Mouse (Mus musculus): ENCODE data around the gene Lrmda. TPM values are rescaled to one million over a fixed set of nuclear protein-coding genes. Genes with fewer than 3 reads are reported as not detected.

The Lrmda gene
- polyA plus RNA-seq, 1 experiment from 2014 or later: 0.94 TPM

DNA sequence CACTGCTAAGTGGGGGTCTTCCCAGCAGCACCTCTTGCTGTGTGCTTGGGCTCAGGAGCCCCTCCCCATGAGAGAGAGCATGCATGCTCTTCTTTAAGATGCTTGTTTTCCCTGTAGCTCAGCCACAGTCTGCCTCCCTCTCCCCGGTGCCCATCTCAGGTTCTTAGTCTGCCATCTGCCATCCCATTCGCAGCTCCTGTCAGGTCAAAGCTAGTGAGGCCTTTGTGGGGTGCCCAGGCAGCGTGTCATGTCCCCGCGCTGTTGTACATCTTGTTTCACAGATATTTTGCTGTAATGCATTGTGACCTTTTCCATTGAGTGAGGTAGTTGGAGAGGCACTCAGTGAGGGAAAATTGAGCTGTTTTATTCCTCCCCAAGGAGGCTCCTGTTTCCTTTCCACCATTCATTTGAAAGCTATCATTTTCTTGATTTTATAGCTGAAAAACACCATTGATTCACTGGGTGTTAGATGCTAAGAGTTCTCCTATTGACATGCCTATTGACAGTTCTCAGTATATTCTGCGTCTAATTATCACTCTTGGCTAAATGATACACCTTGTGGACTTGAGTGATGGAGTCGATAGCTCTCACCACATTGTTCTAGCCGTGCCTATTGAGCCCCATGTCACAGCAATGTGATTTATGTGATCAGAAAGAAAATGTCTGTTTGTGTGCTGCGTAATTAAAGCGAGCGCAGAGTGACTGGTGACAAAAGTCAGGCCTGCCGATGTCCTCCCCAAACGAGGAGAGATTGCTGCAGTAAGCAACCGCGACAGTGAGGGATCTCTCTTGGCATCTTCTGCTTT, 335.5 kb downstream of the Lrmda start:
- H3K9ac ChIP-seq (ENCODE audit: low read length): no peak overlapping the region

DNA sequence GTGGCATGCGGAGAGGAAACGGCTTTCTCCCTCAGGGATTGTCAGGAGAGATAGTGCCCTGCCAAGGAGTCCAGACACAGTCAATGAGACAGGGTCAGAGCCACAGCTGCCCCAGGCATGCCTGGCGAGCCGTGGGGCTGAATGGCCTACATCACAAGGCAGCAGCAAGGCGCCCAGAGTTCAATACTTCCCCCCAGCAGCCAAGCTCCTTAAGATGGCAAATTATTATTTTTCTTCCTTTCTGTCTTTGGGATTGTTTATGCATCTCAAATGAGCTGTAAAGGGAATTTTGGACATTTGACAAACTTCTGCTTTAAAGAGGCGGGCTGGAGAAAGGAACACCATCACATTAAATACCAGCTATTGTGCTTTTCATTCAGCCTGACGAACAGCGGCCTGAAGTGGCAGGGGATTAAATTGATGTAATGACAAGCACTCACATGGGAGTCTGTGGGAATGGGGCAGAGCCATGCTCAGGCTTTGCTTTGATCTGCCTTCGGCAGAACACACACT, 338.5 kb downstream of the Lrmda start:
- no peaks in the 10 kb centered on the region for H3K9me3 ChIP-seq (replicated peaks; ENCODE audit: control insufficient read depth, low read length)
- no peak overlapping the region for H3K27ac ChIP-seq (ENCODE audit: low read length)
- H3K27me3 ChIP-seq (ENCODE audit: control insufficient read depth, insufficient read depth, low read length): no peaks in the 10 kb centered on the region
- 58% methylated on average over 9 of the region's 9 CpGs for WGBS
- no peak overlapping the region for H3K4me2 ChIP-seq (ENCODE audit: low read depth, low read length)
- no peak overlapping the region for H3K4me3 ChIP-seq (replicated peaks; ENCODE audit: low read length)
- peaks cover 3% of the 10 kb centered on the region; the same call in 1 of the 2 replicates for H3K4me1 ChIP-seq (ENCODE audit: control insufficient read depth, insufficient read depth, low read length)
- no peak overlapping the region for H3K9ac ChIP-seq (ENCODE audit: low read length)
- ATAC-seq (ENCODE audit: insufficient read depth, low FRiP score): no peak
- no peaks in the 10 kb centered on the region for H3K36me3 ChIP-seq (ENCODE audit: control insufficient read depth, insufficient read depth, low read length)

More for the DNA sequence above, 335.5 kb downstream of the Lrmda start:
- Histone ChIP-seq H3K4me2 (ENCODE audit: low read depth, low read length) (no peak overlapping the region), H3K9me3 (replicated peaks; ENCODE audit: control insufficient read depth, low read length) (no peaks in the 10 kb centered on the region), H3K4me1 (ENCODE audit: control insufficient read depth, insufficient read depth, low read length) (peaks cover 3% of the 10 kb centered on the region; the same call in 1 of the 2 replicates), H3K36me3 (ENCODE audit: control insufficient read depth, insufficient read depth, low read length) (no peaks in the 10 kb centered on the region), H3K27me3 (ENCODE audit: control insufficient read depth, insufficient read depth, low read length) (no peaks in the 10 kb centered on the region), H3K4me3 (replicated peaks; ENCODE audit: low read length) (no peak overlapping the region), H3K27ac (ENCODE audit: low read length) (no peak overlapping the region)
- no peak for ATAC-seq (ENCODE audit: insufficient read depth, low FRiP score)
- 68% methylated on average over 15 of the region's 15 CpGs for WGBS

DNA sequence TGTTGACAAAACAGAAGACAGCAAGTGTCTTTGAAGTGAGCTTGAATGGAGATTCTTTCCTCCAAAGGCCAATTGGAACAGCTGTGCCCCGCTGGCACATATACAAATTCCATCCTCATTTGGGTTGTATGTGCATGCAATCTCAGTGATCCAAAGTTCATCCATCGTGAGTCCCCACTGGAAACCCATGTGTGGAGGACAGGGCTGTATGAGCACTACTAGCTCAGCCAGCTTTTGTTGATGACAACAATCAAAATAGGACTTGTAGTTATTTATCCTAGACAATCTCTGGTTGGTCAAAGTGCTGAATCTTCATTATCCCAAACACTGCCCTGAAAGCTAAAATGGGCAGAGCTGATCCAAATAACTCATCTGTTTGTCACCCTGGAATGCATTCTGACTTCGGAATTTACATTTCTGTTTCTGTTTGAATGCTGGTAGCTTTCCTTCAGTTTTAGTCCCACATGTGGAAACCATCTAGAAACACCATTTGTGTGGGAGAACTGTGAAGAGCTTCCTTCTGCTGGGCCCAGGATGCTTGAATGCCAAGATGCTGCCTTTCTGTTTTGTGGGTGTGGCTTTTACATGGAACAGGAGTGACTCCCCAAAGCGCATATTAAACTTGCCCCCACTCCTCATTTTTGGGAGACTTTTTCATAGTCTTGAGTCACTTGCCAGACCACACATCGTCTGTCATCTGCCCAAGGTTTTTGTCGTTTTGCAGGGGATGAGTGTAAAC, 344.7 kb downstream of the Lrmda start:
- Histone ChIP-seq H3K27me3 (ENCODE audit: control insufficient read depth, insufficient read depth, low read length) (no peaks in the 10 kb centered on the region), H3K36me3 (ENCODE audit: control insufficient read depth, insufficient read depth, low read length) (no peaks in the 10 kb centered on the region), H3K9me3 (replicated peaks; ENCODE audit: control insufficient read depth, low read length) (no peaks in the 10 kb centered on the region), H3K4me2 (ENCODE audit: low read depth, low read length) (no peak overlapping the region), H3K27ac (ENCODE audit: low read length) (no peak overlapping the region), H3K4me1 (ENCODE audit: control insufficient read depth, insufficient read depth, low read length) (no peaks in the 10 kb centered on the region; the same call in 1 of the 2 replicates), H3K9ac (ENCODE audit: low read length) (no peak overlapping the region), H3K4me3 (replicated peaks; ENCODE audit: low read length) (no peak overlapping the region)
- WGBS: 55% methylated on average over 6 of the region's 6 CpGs
- ATAC-seq (ENCODE audit: insufficient read depth, low FRiP score): no peak

DNA sequence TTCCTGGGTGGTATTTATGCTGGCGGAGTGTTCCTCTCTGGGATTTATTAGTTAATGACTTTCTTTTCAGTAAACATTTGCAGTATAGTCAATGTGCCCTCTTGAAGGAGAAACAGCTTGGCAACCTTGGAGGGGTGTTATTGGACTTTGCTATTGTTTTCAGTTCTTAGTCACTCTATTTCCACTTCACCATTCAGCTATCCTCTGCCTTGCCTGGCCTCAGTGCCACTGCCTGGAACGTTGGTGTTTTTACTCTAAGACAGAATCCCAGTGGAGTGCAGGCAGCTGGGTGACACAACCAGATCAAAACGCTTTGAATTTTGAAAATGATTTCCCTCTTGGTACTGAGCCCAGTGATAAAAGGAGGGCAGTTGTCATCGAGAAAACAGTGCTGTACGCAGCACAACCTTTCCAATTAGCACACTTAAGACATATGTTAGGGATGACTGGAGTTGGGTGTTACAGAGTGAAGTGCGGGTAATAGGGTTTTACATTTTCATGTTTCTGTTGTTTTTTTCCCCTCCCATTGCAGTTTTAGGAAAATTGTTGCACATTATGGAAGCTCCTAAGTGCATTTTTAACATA, 345.4 kb downstream of the Lrmda start:
- no peaks in the 10 kb centered on the region for H3K9me3 ChIP-seq (replicated peaks; ENCODE audit: control insufficient read depth, low read length)
- H3K4me3 ChIP-seq (replicated peaks; ENCODE audit: low read length): no peak overlapping the region
- no peak overlapping the region for H3K4me2 ChIP-seq (ENCODE audit: low read depth, low read length)
- no peak overlapping the region for H3K27ac ChIP-seq (ENCODE audit: low read length)
- no peak for ATAC-seq (ENCODE audit: insufficient read depth, low FRiP score)
- no peaks in the 10 kb centered on the region for H3K27me3 ChIP-seq (ENCODE audit: control insufficient read depth, insufficient read depth, low read length)
- WGBS: 49% methylated on average over 6 of the region's 6 CpGs
- H3K9ac ChIP-seq (ENCODE audit: low read length): no peak overlapping the region
- H3K4me1 ChIP-seq (ENCODE audit: control insufficient read depth, insufficient read depth, low read length): no peaks in the 10 kb centered on the region; the same call in 1 of the 2 replicates
- no peaks in the 10 kb centered on the region for H3K36me3 ChIP-seq (ENCODE audit: control insufficient read depth, insufficient read depth, low read length)

DNA sequence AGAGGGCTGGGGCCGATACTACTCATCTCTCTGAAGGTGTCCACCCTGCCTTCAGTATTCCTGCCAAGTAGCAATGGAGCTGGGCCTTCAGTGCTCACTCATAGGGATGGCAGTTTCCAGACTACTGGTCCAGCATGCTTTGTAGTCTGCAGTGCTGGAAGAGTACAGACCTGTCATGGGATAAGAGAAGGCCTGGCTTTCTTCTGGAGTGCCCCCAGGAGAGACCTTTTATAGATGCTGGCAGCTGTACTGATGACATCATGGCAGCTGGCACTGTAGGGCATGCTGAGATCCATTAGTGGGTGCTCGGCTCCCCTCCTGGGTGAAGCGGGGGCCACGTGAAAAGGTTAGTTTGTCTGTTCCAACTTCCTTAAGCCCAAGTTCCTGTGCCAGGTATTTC, 348.1 kb downstream of the Lrmda start:
- no peak overlapping the region for H3K4me3 ChIP-seq (replicated peaks; ENCODE audit: low read length)
- ATAC-seq (ENCODE audit: insufficient read depth, low FRiP score): no peak
- H3K27me3 ChIP-seq (ENCODE audit: control insufficient read depth, insufficient read depth, low read length): no peaks in the 10 kb centered on the region
- no peaks in the 10 kb centered on the region for H3K9me3 ChIP-seq (replicated peaks; ENCODE audit: control insufficient read depth, low read length)
- H3K27ac ChIP-seq (ENCODE audit: low read length): no peak overlapping the region
- 72% methylated on average over 4 of the region's 4 CpGs for WGBS
- H3K9ac ChIP-seq (ENCODE audit: low read length): no peak overlapping the region
- no peaks in the 10 kb centered on the region for H3K36me3 ChIP-seq (ENCODE audit: control insufficient read depth, insufficient read depth, low read length)
- H3K4me1 ChIP-seq (ENCODE audit: control insufficient read depth, insufficient read depth, low read length): peaks cover 6% of the 10 kb centered on the region
- H3K4me2 ChIP-seq (ENCODE audit: low read depth, low read length): no peak overlapping the region

DNA sequence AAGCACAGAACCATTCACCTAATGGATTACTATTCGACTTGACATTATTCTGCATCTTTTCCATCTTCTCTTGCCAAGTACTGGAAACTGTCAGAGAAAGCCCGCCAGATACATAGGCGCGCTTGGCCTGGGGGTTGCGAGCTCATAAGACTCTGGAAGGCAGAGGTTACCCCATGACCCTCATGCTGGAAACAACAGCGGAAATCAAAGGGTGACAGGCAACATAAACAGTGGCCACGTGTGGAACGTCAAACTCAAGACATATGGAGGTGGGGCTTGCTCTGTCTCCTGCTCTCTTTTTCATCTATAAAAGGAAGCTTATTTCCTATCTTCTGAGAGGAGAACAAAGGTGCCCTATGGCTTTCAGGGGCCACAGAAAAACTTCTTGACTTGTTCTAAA, 351.6 kb downstream of the Lrmda start:
- H3K4me2 ChIP-seq (ENCODE audit: low read depth, low read length): no peak overlapping the region
- peak overlapping the region; percentile 28; the same call in 1 of the 2 replicates for H3K27ac ChIP-seq (ENCODE audit: low read length)
- H3K9me3 ChIP-seq (replicated peaks; ENCODE audit: control insufficient read depth, low read length): no peaks in the 10 kb centered on the region
- no peaks in the 10 kb centered on the region for H3K27me3 ChIP-seq (ENCODE audit: control insufficient read depth, insufficient read depth, low read length)
- H3K4me3 ChIP-seq (replicated peaks; ENCODE audit: low read length): no peak overlapping the region
- H3K9ac ChIP-seq (ENCODE audit: low read length): no peak overlapping the region
- peaks cover 6% of the 10 kb centered on the region for H3K4me1 ChIP-seq (ENCODE audit: control insufficient read depth, insufficient read depth, low read length)
- WGBS: 28% methylated on average over 8 of the region's 8 CpGs
- H3K36me3 ChIP-seq (ENCODE audit: control insufficient read depth, insufficient read depth, low read length): no peaks in the 10 kb centered on the region
- ATAC-seq (ENCODE audit: insufficient read depth, low FRiP score): peak; percentile 87

DNA sequence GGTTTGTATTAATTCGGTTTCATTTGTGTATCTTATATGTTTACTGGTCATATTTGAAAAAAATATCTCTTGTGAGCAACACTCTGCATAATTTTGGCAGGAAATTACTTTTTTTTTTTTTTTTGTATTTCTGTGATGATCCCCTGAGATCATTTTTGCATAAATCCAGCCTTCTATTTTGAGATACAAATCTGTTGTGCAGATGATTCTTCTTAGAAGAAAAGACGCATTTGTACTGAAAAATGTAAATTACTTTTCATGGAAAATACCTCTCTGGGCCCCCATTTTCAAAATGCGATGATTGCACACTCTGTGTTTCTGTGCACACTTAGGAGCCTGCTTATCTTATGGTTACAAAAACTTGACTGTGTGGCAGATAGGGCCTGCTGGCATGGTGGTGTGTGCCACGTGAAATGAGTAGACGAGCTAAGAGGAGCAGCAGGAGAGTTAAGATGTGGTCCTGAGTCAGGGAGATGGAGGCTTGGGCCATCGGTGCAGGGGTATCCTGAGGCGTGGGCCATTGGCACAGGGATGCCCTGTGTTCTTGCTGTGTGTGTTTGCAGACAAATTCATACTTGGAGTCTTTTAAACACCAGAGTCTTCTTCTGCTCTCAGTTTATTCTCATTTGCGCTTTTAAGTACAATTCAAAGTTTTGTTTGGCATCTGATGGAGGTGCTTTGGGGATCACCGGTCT, 353.3 kb downstream of the Lrmda start:
- WGBS: 72% methylated on average over 9 of the region's 9 CpGs
- Histone ChIP-seq H3K4me1 (ENCODE audit: control insufficient read depth, insufficient read depth, low read length) (peaks cover 6% of the 10 kb centered on the region), H3K9ac (ENCODE audit: low read length) (no peak overlapping the region), H3K36me3 (ENCODE audit: control insufficient read depth, insufficient read depth, low read length) (no peaks in the 10 kb centered on the region), H3K9me3 (replicated peaks; ENCODE audit: control insufficient read depth, low read length) (no peaks in the 10 kb centered on the region), H3K27me3 (ENCODE audit: control insufficient read depth, insufficient read depth, low read length) (no peaks in the 10 kb centered on the region), H3K4me2 (ENCODE audit: low read depth, low read length) (no peak overlapping the region), H3K27ac (ENCODE audit: low read length) (peak overlapping the region; percentile 71), H3K4me3 (replicated peaks; ENCODE audit: low read length) (no peak overlapping the region)
- no peak for ATAC-seq (ENCODE audit: insufficient read depth, low FRiP score)

DNA sequence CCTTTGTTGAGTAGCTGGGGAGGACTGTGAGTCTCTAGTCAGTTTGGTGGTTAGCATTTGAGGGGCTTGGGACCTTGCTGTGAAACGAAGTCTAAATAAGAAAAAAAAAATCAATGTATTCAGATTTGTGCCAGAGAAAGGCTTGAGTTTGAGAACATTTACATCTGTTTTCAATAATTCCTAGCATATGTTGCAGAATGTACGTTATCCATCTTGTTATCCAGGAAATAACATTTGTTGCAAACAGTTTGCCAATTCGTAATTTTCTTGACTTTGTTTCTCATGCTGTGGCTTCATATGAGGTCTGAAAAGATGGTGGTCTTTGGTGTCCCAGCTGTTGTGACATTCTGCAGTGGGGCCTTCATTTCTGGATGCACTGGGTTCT, 353.8 kb downstream of the Lrmda start:
- no peaks in the 10 kb centered on the region for H3K9me3 ChIP-seq (replicated peaks; ENCODE audit: control insufficient read depth, low read length)
- H3K4me2 ChIP-seq (ENCODE audit: low read depth, low read length): no peak overlapping the region
- no peak overlapping the region for H3K9ac ChIP-seq (ENCODE audit: low read length)
- WGBS: 57% methylated on average over 3 of the region's 3 CpGs
- peaks cover 6% of the 10 kb centered on the region for H3K4me1 ChIP-seq (ENCODE audit: control insufficient read depth, insufficient read depth, low read length)
- no peak overlapping the region for H3K4me3 ChIP-seq (replicated peaks; ENCODE audit: low read length)
- no peaks in the 10 kb centered on the region for H3K27me3 ChIP-seq (ENCODE audit: control insufficient read depth, insufficient read depth, low read length)
- H3K36me3 ChIP-seq (ENCODE audit: control insufficient read depth, insufficient read depth, low read length): no peaks in the 10 kb centered on the region
- peak overlapping the region; percentile 71 for H3K27ac ChIP-seq (ENCODE audit: low read length)
- ATAC-seq (ENCODE audit: insufficient read depth, low FRiP score): no peak
